Mouse (Mus musculus) bone marrow, adult 2 months (tissue): ENCODE data around the gene Nfkbil1.

ENCODE experiments used
- CTCF ChIP-seq: fragments of 200-500 bp; IDR thresholded peaks from 2 replicates; pipeline ENCODE4 v1.5.1; 2011; ENCODE audit warnings: low read length, control low read depth; ENCODE audit not compliant: control insufficient read depth, insufficient read depth
- POLR2A ChIP-seq: fragments of 200-500 bp; IDR thresholded peaks from 2 replicates; pipeline ENCODE4 v1.6.1; 2011; ENCODE audit warnings: low read depth, mild to moderate bottlenecking, control low read depth, low read length, borderline replicate concordance; ENCODE audit not compliant: control insufficient read depth

DNA sequence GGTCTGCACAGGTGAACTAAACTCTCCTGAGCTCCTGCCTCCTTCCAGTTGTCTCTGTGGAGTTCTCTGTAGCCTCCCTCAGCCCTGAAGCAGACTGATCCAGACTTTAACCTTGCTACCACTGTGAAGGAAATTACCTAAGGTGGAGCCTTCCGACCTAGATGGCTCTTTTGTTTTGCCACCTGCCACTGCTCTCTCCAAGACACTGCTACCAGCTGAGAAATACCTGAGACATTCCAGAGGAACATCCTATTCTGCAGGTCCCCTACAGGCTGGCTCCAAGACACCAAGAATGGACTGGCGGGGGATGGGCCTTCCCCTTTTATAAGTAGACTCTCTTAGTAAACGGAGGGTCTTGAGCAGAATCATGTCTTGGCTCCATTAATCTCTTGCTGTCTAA is 44.7 kb upstream of the Nfkbil1 start:
- TF ChIP-seq POLR2A (no peak), CTCF (no peak)
